Mouse (Mus musculus) midbrain, embryonic 11.5 days (tissue): ENCODE data around the gene Smyd4. TPM values are rescaled to one million over a fixed set of nuclear protein-coding genes. Genes with fewer than 3 reads are reported as not detected.

Experiments used
- ATAC-seq: fragments of 200-750 bp; cut with Nextera tagmentation; 2 replicates; pipeline ENCODE4 v1.8.0; 2017; ENCODE audit warnings: moderate TSS enrichment, moderate library complexity; ENCODE audit not compliant: low FRiP score
- DNase-seq: peaks from one replicate; pipeline ENCODE4 v3.0.0; 2015; ENCODE audit warnings: low spot score; ENCODE audit errors: missing footprints
- H3K27ac ChIP-seq: fragments of 300-500 bp; sonication (generic); 2 replicates; pipeline ENCODE4 v1.5.1; 2014; ENCODE audit warnings: low read depth, low read length
- H3K27me3 ChIP-seq: fragments of 300-500 bp; sonication (generic); 2 replicates; pipeline ENCODE4 v1.6.1; 2014; ENCODE audit warnings: mild to moderate bottlenecking, low read length, moderate library complexity, mixed read lengths; ENCODE audit not compliant: control insufficient read depth, insufficient read depth
- H3K36me3 ChIP-seq: fragments of 300-500 bp; sonication (generic); 2 replicates; pipeline ENCODE4 v1.6.1; 2014; ENCODE audit warnings: mild to moderate bottlenecking, low read length, moderate library complexity, mixed read lengths; ENCODE audit not compliant: control insufficient read depth, insufficient read depth
- H3K4me1 ChIP-seq: fragments of 300-500 bp; sonication (generic); 2 replicates; pipeline ENCODE4 v1.6.1; 2014; ENCODE audit warnings: low read length; ENCODE audit not compliant: control insufficient read depth, insufficient read depth
- H3K4me2 ChIP-seq: fragments of 300-500 bp; sonication (generic); 2 replicates; pipeline ENCODE4 v1.6.1; 2014; ENCODE audit warnings: mild to moderate bottlenecking, moderate library complexity
- H3K4me3 ChIP-seq: fragments of 300-500 bp; sonication (generic); 2 replicates; pipeline ENCODE4 v1.5.1; 2014; ENCODE audit warnings: low read depth, low read length
- H3K9ac ChIP-seq: fragments of 300-500 bp; sonication (generic); 2 replicates; pipeline ENCODE4 v1.6.1; 2014; ENCODE audit warnings: low read length
- H3K9me3 ChIP-seq: fragments of 300-500 bp; sonication (generic); 2 replicates; pipeline ENCODE4 v1.6.1; 2016; ENCODE audit warnings: low read length; ENCODE audit not compliant: control insufficient read depth
- WGBS: fragments of 180-500 bp; shearing (Covaris S2); extraction: QIAGEN DNeasy Blood & Tissue Kit; methylation state at CpG from one replicate; pipeline ENCODE4 v1.1.7; 2014; 5-methylcytosine and 5-hydroxymethylcytosine counted together
- polyA plus RNA-seq: library from polyadenylated mRNA; unstranded; fragments of >200 nt; fragmentation: Nextera tagmentation; extraction: Ambion mirVana; gene quantifications from 2 replicates; pipeline ENCODE4 v1.2.1, GENCODE M21; 2014

Smyd4 gene
- polyA plus RNA-seq, 1 experiment from 2014 or later, result 11.6 TPM

DNA sequence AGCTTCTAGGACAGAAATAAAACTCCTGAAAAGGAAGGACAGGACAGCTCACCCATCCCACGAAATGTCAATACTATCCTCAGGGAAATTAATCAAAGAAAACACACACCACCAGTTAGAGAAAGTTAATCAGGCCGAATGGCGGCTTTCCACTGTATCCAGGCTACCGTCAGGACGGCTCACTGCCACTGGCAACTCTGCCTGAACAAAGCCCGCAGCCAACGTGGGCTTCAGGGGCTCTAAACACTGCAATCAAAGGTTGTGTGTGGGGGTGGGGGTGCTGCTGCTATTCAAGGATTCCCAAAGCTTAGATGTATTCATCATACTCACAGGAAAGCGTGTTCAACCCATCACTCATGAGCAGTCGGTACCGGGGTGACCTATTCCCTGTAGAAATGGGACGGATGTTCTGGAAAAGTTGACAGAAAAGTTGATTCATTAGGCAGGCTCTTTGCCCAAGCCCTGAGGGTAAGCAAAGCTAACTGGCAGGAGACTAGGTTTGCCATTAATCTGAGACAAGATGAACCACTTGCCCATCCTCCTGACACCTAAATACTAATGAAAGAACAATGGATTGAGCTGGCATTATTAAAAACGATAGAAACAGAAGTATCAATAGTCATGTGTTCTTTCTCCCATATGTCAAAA is 7.4 kb upstream of the Smyd4 start:
- WGBS, result 85% methylated on average over 12 of the region's 12 CpGs
- Histone ChIP-seq H3K4me2 (no peak overlapping the region), H3K36me3 (peaks cover 13% of the 10 kb centered on the region), H3K27me3 (no peaks in the 10 kb centered on the region), H3K27ac (no peak overlapping the region), H3K4me3 (no peak overlapping the region), H3K9ac (no peak overlapping the region), H3K4me1 (no peaks in the 10 kb centered on the region), H3K9me3 (no peaks in the 10 kb centered on the region)
- peak; percentile 39 for DNase-seq
- ATAC-seq, result no peak

DNA sequence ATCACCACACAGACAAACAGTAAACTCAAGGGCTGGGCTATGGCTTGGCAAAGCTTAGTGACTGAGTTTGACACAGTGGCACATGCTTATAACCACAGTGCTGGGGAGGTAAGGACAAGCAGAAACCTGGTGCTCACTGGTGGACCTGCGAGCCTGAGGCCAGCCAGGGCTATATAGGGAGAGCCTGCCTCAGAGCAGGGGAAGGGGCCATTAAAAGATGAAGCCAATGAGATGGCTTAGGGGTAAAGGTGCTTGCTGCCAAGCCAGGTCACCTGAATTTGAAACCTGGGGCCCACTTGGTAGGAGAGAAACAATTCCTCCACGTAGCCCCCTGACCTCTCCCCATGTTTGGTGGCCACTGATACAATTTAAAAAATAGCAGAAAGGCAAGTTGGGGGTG is 5.1 kb upstream of the Smyd4 start:
- Histone ChIP-seq H3K27me3 (no peaks in the 10 kb centered on the region), H3K27ac (no peak overlapping the region), H3K4me1 (peaks cover 9% of the 10 kb centered on the region), H3K4me3 (no peak overlapping the region), H3K36me3 (peaks cover 9% of the 10 kb centered on the region), H3K4me2 (no peak overlapping the region), H3K9ac (no peak overlapping the region), H3K9me3 (no peaks in the 10 kb centered on the region)
- ATAC-seq, result no peak
- DNase-seq, result peak; percentile 17
- WGBS, result 93% methylated on average over 2 of the region's 2 CpGs

DNA sequence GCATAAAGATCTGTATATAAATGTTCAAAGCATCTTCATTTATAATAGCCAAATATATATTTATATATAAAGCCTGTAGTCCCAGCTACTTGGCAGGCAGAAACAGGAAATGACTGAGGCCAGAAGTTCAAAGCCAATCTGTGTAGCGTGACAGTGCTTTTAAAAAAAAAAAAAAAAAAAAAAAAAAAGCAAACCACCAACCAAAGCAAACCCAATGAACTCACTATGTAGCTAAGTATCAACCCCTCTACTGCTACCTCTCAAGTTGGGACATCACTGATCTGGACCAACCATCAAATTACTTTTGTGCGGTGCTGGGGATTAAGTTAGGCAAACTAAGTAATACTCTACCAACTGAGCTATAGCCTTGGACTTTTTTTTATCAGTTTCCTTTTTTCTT is 4.1 kb upstream of the Smyd4 start:
- Histone ChIP-seq H3K27me3 (no peaks in the 10 kb centered on the region), H3K36me3 (peaks cover 8% of the 10 kb centered on the region), H3K4me2 (no peak overlapping the region), H3K9me3 (no peaks in the 10 kb centered on the region), H3K27ac (no peak overlapping the region), H3K4me1 (peaks cover 11% of the 10 kb centered on the region), H3K4me3 (no peak overlapping the region), H3K9ac (no peak overlapping the region)
- WGBS, result 83% methylated on average over 2 of the region's 2 CpGs
- DNase-seq, result no peak
- no peak for ATAC-seq

DNA sequence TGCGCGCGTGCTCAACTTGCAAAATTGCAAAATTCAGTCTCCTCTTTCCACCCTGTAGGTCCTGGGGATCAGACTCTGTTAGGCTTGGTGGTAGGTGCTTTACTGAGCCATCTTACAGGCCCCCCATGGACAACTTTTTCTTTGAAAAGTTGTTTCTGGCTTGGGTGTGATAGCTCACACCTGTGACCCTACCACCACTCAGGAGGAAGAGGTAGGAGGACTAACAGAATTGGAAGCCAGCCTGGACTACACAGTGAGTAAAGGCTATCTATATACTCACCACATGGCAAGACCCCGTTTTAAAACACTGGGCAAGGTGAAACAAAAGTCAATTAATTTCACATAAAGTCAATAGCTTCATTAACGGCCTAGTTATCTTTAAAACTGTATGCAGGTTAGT is 3.5 kb upstream of the Smyd4 start:
- H3K9ac ChIP-seq, result no peak overlapping the region
- 94% methylated on average over 5 of the region's 5 CpGs for WGBS
- DNase-seq (peak; percentile 75), ATAC-seq (no peak)
- H3K4me3 ChIP-seq, result no peak overlapping the region
- no peak overlapping the region for H3K4me2 ChIP-seq
- H3K9me3 ChIP-seq, result no peaks in the 10 kb centered on the region
- H3K36me3 ChIP-seq, result peaks cover 5% of the 10 kb centered on the region
- H3K4me1 ChIP-seq, result peaks cover 11% of the 10 kb centered on the region
- H3K27me3 ChIP-seq, result no peaks in the 10 kb centered on the region
- no peak overlapping the region for H3K27ac ChIP-seq

DNA sequence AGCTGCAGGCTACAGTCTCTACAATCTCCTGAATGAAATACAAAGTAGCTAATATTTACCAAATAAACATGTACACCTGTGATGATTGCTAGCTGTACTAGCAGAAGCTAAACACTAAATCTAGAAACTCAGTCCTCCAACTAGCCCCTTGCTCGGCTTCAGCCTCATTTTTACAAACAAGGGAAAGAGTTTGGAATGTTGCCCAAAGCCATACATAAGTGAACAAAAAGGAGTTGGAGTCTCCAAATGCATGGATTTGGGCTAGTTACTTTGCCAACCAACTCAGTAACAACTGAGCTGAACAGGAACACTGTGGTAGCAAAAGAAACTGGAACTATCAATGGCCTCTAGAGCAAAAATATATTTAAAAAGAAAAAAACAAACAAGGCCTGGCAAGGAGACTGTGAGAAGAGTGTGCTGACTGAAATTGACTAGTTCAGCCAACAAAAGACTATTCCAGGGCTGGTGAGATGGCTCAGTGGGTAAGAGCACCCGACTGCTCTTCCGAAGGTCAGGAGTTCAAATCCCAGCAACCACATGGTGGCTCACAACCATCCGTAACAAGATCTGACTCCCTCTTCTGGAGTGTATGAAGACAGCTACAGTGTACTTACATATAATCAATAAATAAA is 1.6 kb upstream of the Smyd4 start:
- no peak overlapping the region for H3K4me3 ChIP-seq
- DNase-seq (peak; percentile 23), ATAC-seq (no peak)
- no peaks in the 10 kb centered on the region for H3K36me3 ChIP-seq
- no peak overlapping the region for H3K9ac ChIP-seq
- H3K4me1 ChIP-seq, result peaks cover 11% of the 10 kb centered on the region
- 79% methylated on average over 3 of the region's 4 CpGs for WGBS
- no peaks in the 10 kb centered on the region for H3K27me3 ChIP-seq
- H3K4me2 ChIP-seq, result peak overlapping the region; percentile 90; the same call in 1 of the 2 replicates
- H3K27ac ChIP-seq, result no peak overlapping the region
- no peaks in the 10 kb centered on the region for H3K9me3 ChIP-seq

DNA sequence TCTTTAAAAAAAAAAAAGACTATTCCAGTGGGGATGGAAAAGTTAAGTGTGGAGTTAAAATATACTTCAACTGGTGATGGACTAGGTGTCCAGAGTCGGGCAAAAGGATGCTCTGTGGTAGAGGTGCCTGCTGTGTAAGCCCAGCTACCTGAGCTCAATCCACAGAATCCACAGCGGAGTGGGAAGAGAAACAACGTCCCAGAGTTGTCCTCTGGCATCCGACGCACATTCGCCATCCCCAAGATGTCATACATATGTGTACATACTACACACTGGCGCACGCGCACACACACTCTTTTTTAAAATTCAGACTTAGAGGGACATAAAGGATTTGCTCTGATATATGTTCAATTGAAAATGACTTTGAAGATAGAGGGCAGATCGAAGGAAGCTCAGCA is 1.0 kb upstream of the Smyd4 start:
- Histone ChIP-seq H3K4me1 (peaks cover 11% of the 10 kb centered on the region), H3K9me3 (no peaks in the 10 kb centered on the region), H3K9ac (peak overlapping the region; percentile 87; the same call in 1 of the 2 replicates), H3K27ac (no peak overlapping the region), H3K36me3 (no peaks in the 10 kb centered on the region), H3K27me3 (no peaks in the 10 kb centered on the region), H3K4me3 (peak overlapping the region; percentile 60), H3K4me2 (peak overlapping the region; percentile 90)
- WGBS, result 52% methylated on average over 10 of the region's 10 CpGs
- ATAC-seq, result no peak
- DNase-seq, result peak; percentile 81

DNA sequence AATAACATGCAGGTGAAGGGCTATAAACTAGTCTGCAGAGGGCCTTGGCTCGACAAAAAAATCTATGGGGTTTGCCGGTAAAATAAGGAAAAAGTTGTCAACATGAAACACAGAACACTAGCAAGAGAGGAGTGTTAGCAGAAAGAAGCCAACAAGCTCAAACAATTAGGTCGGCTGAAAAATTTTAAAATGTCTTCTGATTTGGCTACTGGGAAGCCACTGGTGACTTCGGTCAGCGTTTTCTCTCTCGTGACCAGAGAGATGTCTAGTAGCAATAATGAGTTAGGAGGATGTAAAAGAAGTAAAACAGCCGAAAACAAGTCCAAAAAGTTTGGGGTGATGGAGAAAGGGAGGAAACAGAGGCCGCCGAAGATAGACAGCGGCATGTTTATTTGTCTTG is 637 bp upstream of the Smyd4 start:
- Histone ChIP-seq H3K9ac (peak overlapping the region; percentile 87), H3K4me1 (peaks cover 11% of the 10 kb centered on the region), H3K36me3 (no peaks in the 10 kb centered on the region), H3K27ac (no peak overlapping the region), H3K4me3 (peak overlapping the region; percentile 60), H3K9me3 (no peaks in the 10 kb centered on the region), H3K27me3 (no peaks in the 10 kb centered on the region), H3K4me2 (peak overlapping the region; percentile 90)
- ATAC-seq, result no peak
- 3% methylated on average over 10 of the region's 10 CpGs for WGBS
- DNase-seq, result peak; percentile 85

DNA sequence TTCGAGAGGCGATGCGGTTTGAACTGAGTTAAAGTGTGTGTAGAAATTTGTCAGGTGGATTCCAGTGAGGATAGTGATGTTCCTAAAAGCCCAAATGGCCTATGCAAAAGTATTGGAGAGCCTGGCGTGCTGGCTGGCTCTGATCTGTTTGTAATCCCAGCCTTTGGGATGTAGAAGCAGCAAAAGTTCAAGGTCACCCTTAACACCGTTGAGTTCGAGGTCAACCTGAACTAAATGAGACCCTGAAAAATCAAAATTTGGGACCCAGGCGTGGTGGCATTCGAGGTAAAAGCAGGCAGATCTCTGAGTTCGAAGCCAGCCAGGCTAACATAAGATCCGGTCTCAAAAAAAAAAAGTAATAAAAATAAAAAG is 643 bp downstream of the Smyd4 start:
- no peak overlapping the region for H3K27ac ChIP-seq
- H3K4me1 ChIP-seq, result peaks cover 11% of the 10 kb centered on the region
- H3K36me3 ChIP-seq, result no peaks in the 10 kb centered on the region
- ATAC-seq (no peak), DNase-seq (no peak)
- WGBS, result 45% methylated on average over 10 of the region's 10 CpGs
- no peaks in the 10 kb centered on the region for H3K9me3 ChIP-seq
- peak overlapping the region; percentile 87 for H3K9ac ChIP-seq
- H3K4me2 ChIP-seq, result peak overlapping the region; percentile 90
- H3K27me3 ChIP-seq, result no peaks in the 10 kb centered on the region
- H3K4me3 ChIP-seq, result peak overlapping the region; percentile 60

DNA sequence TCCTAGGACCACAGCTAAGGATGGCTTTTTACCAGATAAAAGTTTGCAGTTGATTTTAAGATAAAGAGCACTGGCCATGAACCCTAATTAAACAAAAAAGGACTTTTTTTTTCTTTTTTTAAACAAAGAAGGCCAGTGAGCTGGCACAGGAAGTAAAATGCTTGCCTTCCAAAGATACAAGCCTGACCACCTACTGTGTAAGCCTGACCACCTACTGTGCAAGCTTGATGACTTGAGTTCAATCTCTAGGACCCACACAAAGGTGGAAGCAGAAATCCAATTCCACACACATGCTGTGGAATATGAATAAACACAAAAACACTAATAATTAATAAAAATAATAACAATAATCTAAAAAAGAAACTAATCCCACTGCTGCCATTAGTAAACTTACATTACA is 3.0 kb downstream of the Smyd4 start:
- H3K4me1 ChIP-seq, result peaks cover 11% of the 10 kb centered on the region
- no peak for DNase-seq
- H3K4me2 ChIP-seq, result no peak overlapping the region
- no peak overlapping the region for H3K4me3 ChIP-seq
- H3K27me3 ChIP-seq, result no peaks in the 10 kb centered on the region
- no peak overlapping the region for H3K27ac ChIP-seq
- ATAC-seq, result no peak
- H3K9ac ChIP-seq, result no peak overlapping the region
- H3K9me3 ChIP-seq, result no peaks in the 10 kb centered on the region
- no peaks in the 10 kb centered on the region for H3K36me3 ChIP-seq
